Mouse (Mus musculus): Measurements from ENCODE around the gene Hamp. TPM values are rescaled to one million over a fixed set of nuclear protein-coding genes. Genes with fewer than 3 reads are reported as not detected.

The Hamp gene
- total and polyA plus RNA-seq, 3 experiments, result not detected

DNA sequence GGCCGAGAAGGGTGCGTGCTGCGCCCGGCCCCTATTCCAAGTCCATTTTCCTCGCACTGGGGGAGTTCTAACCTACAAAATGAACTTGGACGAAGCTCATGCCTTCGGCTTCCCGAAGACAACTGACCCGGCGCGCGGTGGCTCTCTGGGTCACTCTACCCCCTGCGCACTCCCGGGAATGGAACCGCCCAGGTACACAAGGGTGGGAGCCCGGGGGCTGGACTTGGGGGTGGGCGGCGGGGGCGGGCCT lies 29.3 kb upstream of the Hamp start, which contains the start of gene Lsr:
Lsr (minus strand) TSS at position 214 of the 250 bp plus-strand sequence.
- ATAC-seq (ENCODE audit: extremely low read depth, insufficient number of reproducible peaks, low FRiP score, poor library complexity, severe bottlenecking) (no peak), DNase-seq (ENCODE audit: low spot score) (no peak)
- TF ChIP-seq TAL1 (conservative IDR thresholded peaks at IDR 0.05; ENCODE audit: low read depth, low read length) (no peak), POLR2AphosphoS5 (IDR thresholded peaks at IDR 0.05; ENCODE audit: insufficient replicate concordance, low read depth, low read length) (no peak), GATA1 (IDR thresholded peaks at IDR 0.05; ENCODE audit: borderline replicate concordance, low read length) (no peak), GATA2 (IDR thresholded peaks at IDR 0.05; ENCODE audit: borderline replicate concordance, low read depth, low read length) (no peak), CTCF (IDR thresholded peaks at IDR 0.05; ENCODE audit: low read depth, low read length) (no peak)
- Histone ChIP-seq H3K4me1 (ENCODE audit: insufficient read depth, low read depth, low read length) (peaks cover 4% of the 10 kb centered on the region), H3K9me3 (replicated peaks) (peaks cover 8% of the 10 kb centered on the region), H3K36me3 (replicated peaks) (no peaks in the 10 kb centered on the region), H3K27me3 (ENCODE audit: insufficient read depth, low read length) (peaks cover 21% of the 10 kb centered on the region), H3K4me3 (ENCODE audit: low read depth, low read length) (peak within 1 kb of the TSS; percentile 61; the same call in 1 of the 2 replicates)

GRCm38 (mm10) chr7:30972426-30973250 lies 28.8 kb upstream of the Hamp start:
- no peak for TF ChIP-seq GATA2 (IDR thresholded peaks at IDR 0.05; ENCODE audit: borderline replicate concordance, low read depth, low read length)
- no peak for TF ChIP-seq CTCF (IDR thresholded peaks at IDR 0.05; ENCODE audit: low read depth, low read length)
- no peak for TF ChIP-seq GATA1 (IDR thresholded peaks at IDR 0.05; ENCODE audit: borderline replicate concordance, low read length)
- TF ChIP-seq POLR2AphosphoS5 (IDR thresholded peaks at IDR 0.05; ENCODE audit: insufficient replicate concordance, low read depth, low read length), result no peak
- TF ChIP-seq TAL1 (conservative IDR thresholded peaks at IDR 0.05; ENCODE audit: low read depth, low read length), result no peak
- Histone ChIP-seq H3K27me3 (ENCODE audit: insufficient read depth, low read length) (peaks cover 21% of the 10 kb centered on the region), H3K4me3 (ENCODE audit: low read depth, low read length) (no peak overlapping the region), H3K4me1 (ENCODE audit: insufficient read depth, low read depth, low read length) (peaks cover 4% of the 10 kb centered on the region), H3K9me3 (replicated peaks) (peaks cover 8% of the 10 kb centered on the region), H3K36me3 (replicated peaks) (no peaks in the 10 kb centered on the region)
- ATAC-seq (ENCODE audit: extremely low read depth, insufficient number of reproducible peaks, low FRiP score, poor library complexity, severe bottlenecking) (no peak), DNase-seq (ENCODE audit: low spot score) (no peak)

- Histone ChIP-seq H3K4me1 (ENCODE audit: insufficient read depth, low read depth, low read length) (peaks cover 4% of the 10 kb centered on the region), H3K9me3 (replicated peaks) (peaks cover 8% of the 10 kb centered on the region), H3K27me3 (ENCODE audit: insufficient read depth, low read length) (peaks cover 22% of the 10 kb centered on the region), H3K36me3 (replicated peaks) (no peaks in the 10 kb centered on the region), H3K4me3 (ENCODE audit: low read depth, low read length) (no peak overlapping the region)
- ATAC-seq (ENCODE audit: extremely low read depth, insufficient number of reproducible peaks, low FRiP score, poor library complexity, severe bottlenecking), result no peak
- DNase-seq (ENCODE audit: low spot score), result no peak
- no peak for TF ChIP-seq CTCF (IDR thresholded peaks at IDR 0.05; ENCODE audit: low read depth, low read length)
Observed at GRCm38 (mm10) chr7:30971901-30972300, 28.1 kb upstream of the Hamp start.

- ATAC-seq (ENCODE audit: extremely low read depth, insufficient number of reproducible peaks, low FRiP score, poor library complexity, severe bottlenecking) (no peak), DNase-seq (ENCODE audit: low spot score) (no peak)
- TF ChIP-seq TAL1 (conservative IDR thresholded peaks at IDR 0.05; ENCODE audit: low read depth, low read length) (no peak), POLR2AphosphoS5 (IDR thresholded peaks at IDR 0.05; ENCODE audit: insufficient replicate concordance, low read depth, low read length) (no peak), CTCF (IDR thresholded peaks at IDR 0.05; ENCODE audit: low read depth, low read length) (no peak), GATA2 (IDR thresholded peaks at IDR 0.05; ENCODE audit: borderline replicate concordance, low read depth, low read length) (no peak), GATA1 (IDR thresholded peaks at IDR 0.05; ENCODE audit: borderline replicate concordance, low read length) (no peak)
- no peaks in the 10 kb centered on the region for H3K36me3 ChIP-seq (replicated peaks)
- H3K9me3 ChIP-seq (replicated peaks), result peaks cover 8% of the 10 kb centered on the region
- H3K27me3 ChIP-seq (ENCODE audit: insufficient read depth, low read length), result peaks cover 33% of the 10 kb centered on the region
- peaks cover 14% of the 10 kb centered on the region for H3K4me1 ChIP-seq (ENCODE audit: insufficient read depth, low read depth, low read length)
- no peak overlapping the region for H3K4me3 ChIP-seq (ENCODE audit: low read depth, low read length)
Observed at GRCm38 (mm10) chr7:30969174-30969573, 25.3 kb upstream of the Hamp start.

DNA sequence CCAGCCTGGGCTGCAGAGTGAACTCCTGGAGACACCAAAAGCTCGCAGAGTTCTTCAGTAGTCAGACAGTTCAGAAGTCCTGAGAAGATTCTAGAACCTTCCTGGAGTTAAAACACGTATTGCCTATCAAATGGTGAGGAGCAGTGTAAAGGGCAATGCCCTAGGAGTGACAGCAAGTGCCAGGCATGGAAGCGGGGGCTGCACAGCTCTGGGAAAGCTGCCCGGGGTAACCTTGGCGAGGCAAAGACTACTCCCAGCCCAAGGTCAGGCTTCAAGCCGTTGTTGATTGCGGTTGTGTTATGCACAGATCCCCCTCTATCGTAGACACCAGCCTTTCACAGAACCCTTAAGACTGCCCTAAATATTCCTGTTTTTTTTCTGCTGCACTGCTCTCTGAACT lies 24.8 kb upstream of the Hamp start:
- Histone ChIP-seq H3K9me3 (replicated peaks) (peaks cover 7% of the 10 kb centered on the region), H3K27me3 (ENCODE audit: insufficient read depth, low read length) (peaks cover 33% of the 10 kb centered on the region), H3K36me3 (replicated peaks) (no peaks in the 10 kb centered on the region), H3K4me3 (ENCODE audit: low read depth, low read length) (no peak overlapping the region), H3K4me1 (ENCODE audit: insufficient read depth, low read depth, low read length) (peaks cover 16% of the 10 kb centered on the region)
- no peak for TF ChIP-seq GATA1 (IDR thresholded peaks at IDR 0.05; ENCODE audit: borderline replicate concordance, low read length)
- no peak for TF ChIP-seq TAL1 (conservative IDR thresholded peaks at IDR 0.05; ENCODE audit: low read depth, low read length)
- TF ChIP-seq POLR2AphosphoS5 (IDR thresholded peaks at IDR 0.05; ENCODE audit: insufficient replicate concordance, low read depth, low read length), result no peak
- TF ChIP-seq CTCF (IDR thresholded peaks at IDR 0.05; ENCODE audit: low read depth, low read length), result no peak
- TF ChIP-seq GATA2 (IDR thresholded peaks at IDR 0.05; ENCODE audit: borderline replicate concordance, low read depth, low read length), result no peak
- no peak for ATAC-seq (ENCODE audit: extremely low read depth, insufficient number of reproducible peaks, low FRiP score, poor library complexity, severe bottlenecking)
- no peak for DNase-seq (ENCODE audit: low spot score)

GRCm38 (mm10) chr7:30966657-30967056 lies 22.8 kb upstream of the Hamp start:
- Histone ChIP-seq H3K9me3 (replicated peaks) (no peaks in the 10 kb centered on the region), H3K36me3 (replicated peaks) (no peaks in the 10 kb centered on the region), H3K27me3 (ENCODE audit: insufficient read depth, low read length) (peaks cover 24% of the 10 kb centered on the region), H3K4me1 (ENCODE audit: insufficient read depth, low read depth, low read length) (peaks cover 13% of the 10 kb centered on the region; the same call in 1 of the 2 replicates), H3K4me3 (ENCODE audit: low read depth, low read length) (no peak overlapping the region)
- ATAC-seq (ENCODE audit: extremely low read depth, insufficient number of reproducible peaks, low FRiP score, poor library complexity, severe bottlenecking) (no peak), DNase-seq (ENCODE audit: low spot score) (no peak)
- TF ChIP-seq POLR2AphosphoS5 (IDR thresholded peaks at IDR 0.05; ENCODE audit: insufficient replicate concordance, low read depth, low read length) (no peak), GATA2 (IDR thresholded peaks at IDR 0.05; ENCODE audit: borderline replicate concordance, low read depth, low read length) (no peak), GATA1 (IDR thresholded peaks at IDR 0.05; ENCODE audit: borderline replicate concordance, low read length) (no peak), CTCF (IDR thresholded peaks at IDR 0.05; ENCODE audit: low read depth, low read length) (no peak), TAL1 (conservative IDR thresholded peaks at IDR 0.05; ENCODE audit: low read depth, low read length) (no peak)
